Comparison of ENCODE assay signal across 23 mouse cellular contexts in the genomic region with DNA sequence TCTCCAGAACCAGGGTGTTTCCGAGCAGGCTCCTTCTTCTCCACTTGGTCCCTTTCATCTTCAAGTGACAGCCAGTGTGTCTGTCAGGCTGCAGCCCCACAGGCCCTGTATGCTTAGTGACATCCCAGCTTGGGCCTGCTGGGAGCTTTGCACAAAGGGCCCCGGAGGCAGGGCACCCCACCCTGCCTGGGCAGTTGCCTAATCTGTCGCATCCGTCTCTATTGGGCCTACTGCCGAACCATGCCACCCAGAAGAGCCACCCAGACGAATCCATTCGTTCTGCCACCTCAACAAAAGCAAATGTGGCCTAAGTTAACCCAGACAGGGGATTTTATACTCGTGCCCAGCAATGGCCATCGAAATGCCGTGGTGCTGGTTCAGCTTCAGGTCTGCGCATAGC.
"Had no signal": no experiment of that assay in that cellular context is flagged by ENCODE, and none has a peak within 500 bp of the region (broad histone marks: within the 10 kb centered on the region; RNA-seq: fewer than 3 reads in every experiment).

No protein-coding gene starts in this region.

- H3K36me3 ChIP-seq: heart, embryonic 10.5 days; heart, embryonic 12.5 days; hindbrain, embryonic 12.5 days; hindbrain, embryonic 15.5 days; intestine, embryonic 15.5 days; limb, embryonic 13.5 days; limb, embryonic 15.5 days; liver, embryonic 12.5 days had no signal

- H3K27me3 ChIP-seq: heart, embryonic 12.5 days; hindbrain, embryonic 12.5 days; hindbrain, embryonic 15.5 days; intestine, embryonic 15.5 days; limb, embryonic 13.5 days; limb, embryonic 15.5 days; liver, embryonic 12.5 days had no signal

- DNase-seq: gastrocnemius, adult 2 months; gastrocnemius, postnatal 10 days; gastrocnemius, postnatal 25 days; heart, adult 18-20 months; heart, postnatal 10 days; heart, postnatal 4 days; kidney, adult 18-20 months; kidney, adult 8-10 months; kidney, postnatal 10 days; kidney, postnatal 25 days; kidney, postnatal 4 days had no signal

- H3K4me3 ChIP-seq: gastrocnemius, adult 2 months; heart, embryonic 10.5 days; heart, embryonic 12.5 days; hindbrain, embryonic 10.5 days; hindbrain, embryonic 12.5 days; hindbrain, embryonic 15.5 days; intestine, embryonic 15.5 days; layer of hippocampus, adult 2 months; left cerebral cortex, adult 2 months; limb, embryonic 13.5 days; limb, embryonic 15.5 days; liver, embryonic 12.5 days had no signal

- H3K9me3 ChIP-seq: heart, embryonic 10.5 days; hindbrain, embryonic 12.5 days; hindbrain, embryonic 15.5 days; intestine, embryonic 15.5 days; limb, embryonic 13.5 days; limb, embryonic 15.5 days had no signal

- H3K27ac ChIP-seq: gastrocnemius, adult 2 months; heart, embryonic 10.5 days; hindbrain, embryonic 10.5 days; hindbrain, embryonic 12.5 days; hindbrain, embryonic 15.5 days; intestine, embryonic 15.5 days; layer of hippocampus, adult 2 months; left cerebral cortex, adult 2 months; limb, embryonic 13.5 days; limb, embryonic 15.5 days; liver, embryonic 12.5 days; liver, embryonic 14.5 days had no signal

- H3K4me1 ChIP-seq: heart, embryonic 10.5 days; heart, embryonic 12.5 days; hindbrain, embryonic 12.5 days; hindbrain, embryonic 15.5 days; intestine, embryonic 15.5 days; liver, embryonic 12.5 days had no signal
